Mouse (Mus musculus) forebrain, embryonic 11.5 days (tissue): ENCODE measurements around the gene Dnaaf5. TPM values are rescaled to one million over a fixed set of nuclear protein-coding genes. Genes with fewer than 3 reads are reported as not detected.

ENCODE experiments used
- ATAC-seq: fragments of 200-750 bp; cut with Nextera tagmentation; replicated peaks from 2 replicates; pipeline ENCODE4 v1.8.0; 2017; ENCODE audit warnings: moderate TSS enrichment; ENCODE audit not compliant: low FRiP score
- DNase-seq: peaks from one replicate; pipeline ENCODE4 v3.0.0-alpha.2; 2017; ENCODE audit warnings: low spot score
- H3K27ac ChIP-seq: fragments of 300-500 bp; sonication (generic); 2 replicates; pipeline ENCODE4 v1.5.1; 2014; ENCODE audit warnings: low read depth, low read length
- H3K27me3 ChIP-seq: fragments of 300-500 bp; sonication (generic); 2 replicates; pipeline ENCODE4 v1.6.1; 2014; ENCODE audit warnings: mild to moderate bottlenecking, low read length, mixed read lengths; ENCODE audit not compliant: control insufficient read depth, insufficient read depth
- H3K36me3 ChIP-seq: fragments of 300-500 bp; sonication (generic); 2 replicates; pipeline ENCODE4 v1.6.1; 2014; ENCODE audit warnings: mild to moderate bottlenecking, low read length, moderate library complexity, mixed read lengths; ENCODE audit not compliant: control insufficient read depth, insufficient read depth
- H3K4me1 ChIP-seq: fragments of 300-500 bp; sonication (generic); replicated peaks from 2 replicates; pipeline ENCODE4 v1.6.1; 2014; ENCODE audit warnings: low read length, mixed read lengths; ENCODE audit not compliant: control insufficient read depth, insufficient read depth
- H3K4me2 ChIP-seq: fragments of 300-500 bp; sonication (generic); 2 replicates; pipeline ENCODE4 v1.6.1; 2014; ENCODE audit warnings: low read depth, mild to moderate bottlenecking, low read length, moderate library complexity, mixed read lengths; ENCODE audit not compliant: severe bottlenecking
- H3K4me3 ChIP-seq: fragments of 300-500 bp; sonication (generic); 2 replicates; pipeline ENCODE4 v1.5.1; 2014; ENCODE audit warnings: low read depth, low read length
- H3K9ac ChIP-seq: fragments of 300-500 bp; sonication (generic); 2 replicates; pipeline ENCODE4 v1.6.1; 2014; ENCODE audit warnings: low read length
- H3K9me3 ChIP-seq: fragments of 300-500 bp; sonication (generic); 2 replicates; pipeline ENCODE4 v1.6.1; 2016; ENCODE audit warnings: low read length, mixed read lengths; ENCODE audit not compliant: control insufficient read depth
- WGBS: fragments of 180-500 bp; shearing (Covaris S2); extraction: QIAGEN DNeasy Blood & Tissue Kit; methylation state at CpG from one replicate; pipeline ENCODE4 v1.1.7; 2014; 5-methylcytosine and 5-hydroxymethylcytosine counted together
- polyA plus RNA-seq: library from polyadenylated mRNA; unstranded; fragments of >200 nt; fragmentation: Nextera tagmentation; extraction: Ambion mirVana; gene quantifications from 2 replicates; pipeline ENCODE4 v1.2.1, GENCODE M21; 2014

The Dnaaf5 gene
- polyA plus RNA-seq, 1 experiment from 2014 or later: 11.5 TPM

DNA sequence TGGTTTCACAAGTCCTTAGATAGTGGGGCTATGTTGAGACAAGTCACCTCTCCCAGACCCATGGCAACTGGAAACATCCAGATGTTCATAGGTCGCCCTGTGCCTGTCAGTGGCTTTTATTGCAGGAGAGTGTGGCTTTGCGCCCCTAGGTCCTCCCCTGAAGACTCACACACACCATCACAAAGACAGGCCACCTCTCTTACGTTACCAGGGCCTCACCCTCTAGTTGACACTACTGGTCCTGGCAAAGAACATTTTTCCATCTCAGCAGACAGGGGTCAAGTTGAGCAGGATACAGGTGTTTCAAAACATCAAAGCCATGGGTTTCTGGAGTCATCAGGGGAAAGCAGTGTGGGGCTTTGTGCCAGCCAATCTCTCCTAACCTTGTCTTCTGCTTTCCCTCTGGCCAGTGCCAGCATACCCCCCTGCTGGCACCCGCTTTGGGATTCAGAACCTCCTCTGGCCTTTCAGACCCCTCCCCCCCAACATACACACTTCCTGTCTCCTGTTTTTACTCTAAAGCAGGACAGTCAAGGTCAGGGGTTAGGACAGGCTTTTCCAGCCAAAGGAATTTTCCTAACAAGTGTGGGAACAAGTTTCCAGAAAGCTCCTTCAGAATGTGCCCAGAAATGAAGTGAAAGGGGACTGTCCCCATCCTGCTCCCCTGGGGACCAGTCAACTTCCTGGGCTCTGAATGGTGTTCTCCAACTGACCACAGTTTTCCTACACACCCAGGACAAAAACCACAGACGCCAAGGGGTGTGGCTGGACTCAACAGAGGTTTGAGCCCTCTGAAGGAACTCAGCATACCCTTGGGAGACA, 31.7 kb upstream of the Dnaaf5 start:
- Histone ChIP-seq H3K4me3 (no peak overlapping the region), H3K9ac (no peak overlapping the region), H3K9me3 (no peaks in the 10 kb centered on the region), H3K27ac (no peak overlapping the region), H3K36me3 (no peaks in the 10 kb centered on the region), H3K4me1 (no peaks in the 10 kb centered on the region), H3K27me3 (no peaks in the 10 kb centered on the region), H3K4me2 (no peak overlapping the region)
- ATAC-seq (no peak), DNase-seq (no peak)
- WGBS: 76% methylated on average over 5 of the region's 5 CpGs

DNA sequence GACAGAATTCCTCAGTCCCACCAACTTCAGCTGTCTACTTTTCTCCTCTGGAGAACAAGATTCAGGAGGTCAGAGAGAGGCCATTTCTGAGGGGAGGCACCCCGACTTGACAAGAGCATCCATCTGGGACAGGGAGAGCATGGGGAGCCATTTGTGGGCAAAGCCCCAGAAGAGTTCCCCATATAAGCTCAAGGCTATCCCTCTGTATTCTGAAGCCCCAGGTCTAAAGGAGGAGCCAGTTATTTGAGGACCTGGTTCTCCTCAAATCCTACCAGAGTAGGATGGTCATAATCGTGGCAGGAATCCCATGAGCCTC, 31.1 kb upstream of the Dnaaf5 start:
- Histone ChIP-seq H3K27me3 (no peaks in the 10 kb centered on the region), H3K4me3 (no peak overlapping the region), H3K27ac (no peak overlapping the region), H3K4me1 (no peaks in the 10 kb centered on the region), H3K36me3 (no peaks in the 10 kb centered on the region), H3K4me2 (no peak overlapping the region), H3K9ac (no peak overlapping the region), H3K9me3 (no peaks in the 10 kb centered on the region)
- WGBS: 73% methylated on average over 2 of the region's 2 CpGs
- no peak for DNase-seq
- no peak for ATAC-seq

DNA sequence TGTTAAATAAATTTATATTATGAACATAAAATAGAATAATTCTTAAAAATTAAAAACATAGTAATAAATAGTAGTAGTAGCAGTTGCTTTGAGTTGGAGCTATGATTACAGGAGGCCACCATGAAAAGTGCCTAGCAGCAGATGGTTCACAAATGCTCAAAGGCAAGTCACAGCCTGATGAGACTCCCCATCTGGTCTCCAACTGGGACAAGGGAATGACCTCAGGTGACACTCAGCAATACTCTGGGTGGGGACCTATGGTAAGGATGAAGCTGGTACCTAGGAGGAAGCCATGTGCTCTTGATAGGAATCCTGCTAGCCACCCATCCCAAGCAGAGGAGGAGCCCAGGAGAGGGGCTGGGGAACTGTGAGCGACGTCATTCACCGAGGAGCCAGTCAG, 24.3 kb upstream of the Dnaaf5 start:
- Histone ChIP-seq H3K4me3 (no peak overlapping the region), H3K27me3 (peaks cover 5% of the 10 kb centered on the region; the same call in 1 of the 2 replicates), H3K9ac (no peak overlapping the region), H3K4me2 (no peak overlapping the region), H3K9me3 (no peaks in the 10 kb centered on the region), H3K27ac (no peak overlapping the region), H3K36me3 (no peaks in the 10 kb centered on the region), H3K4me1 (peaks cover 2% of the 10 kb centered on the region; the same call in 1 of the 2 replicates)
- no peak for ATAC-seq
- DNase-seq: no peak
- 65% methylated on average over 3 of the region's 3 CpGs for WGBS

DNA sequence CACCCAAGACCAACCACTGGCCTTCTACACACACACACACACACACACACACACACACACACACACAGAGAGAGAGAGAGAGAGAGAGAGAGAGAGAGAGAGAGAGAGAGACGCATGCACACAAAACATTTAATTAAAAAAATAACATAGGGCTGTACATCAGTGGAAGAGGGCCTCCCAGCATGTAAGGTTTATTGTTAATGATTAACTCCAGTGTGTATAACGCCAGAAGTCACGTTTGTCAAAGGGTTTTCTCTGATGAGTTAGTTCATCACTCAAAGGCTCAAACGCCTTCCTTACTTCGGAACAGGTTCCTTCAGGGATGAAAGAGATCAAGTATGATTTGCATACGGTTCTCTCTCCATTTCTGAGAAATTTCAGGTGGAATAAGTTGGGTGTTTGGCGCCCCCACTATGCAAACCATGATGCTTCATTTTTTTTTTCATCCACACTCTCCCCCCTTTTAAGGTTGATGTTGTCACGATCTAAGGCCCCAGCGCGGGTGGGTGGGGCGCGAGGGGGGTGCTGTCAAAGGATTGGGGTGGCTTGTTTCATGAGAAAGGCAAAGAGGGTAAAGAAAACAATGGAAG, 21.5 kb upstream of the Dnaaf5 start:
- 44% methylated on average over 12 of the region's 12 CpGs for WGBS
- peaks cover 5% of the 10 kb centered on the region; the same call in 1 of the 2 replicates for H3K27me3 ChIP-seq
- H3K36me3 ChIP-seq: no peaks in the 10 kb centered on the region
- H3K4me2 ChIP-seq: peak overlapping the region; percentile 67; the same call in 1 of the 2 replicates
- H3K4me1 ChIP-seq: peaks cover 2% of the 10 kb centered on the region; the same call in 1 of the 2 replicates
- DNase-seq (no peak), ATAC-seq (no peak)
- peak overlapping the region; percentile 46; the same call in 1 of the 2 replicates for H3K4me3 ChIP-seq
- H3K27ac ChIP-seq: no peak overlapping the region
- H3K9ac ChIP-seq: no peak overlapping the region; the same call in 1 of the 2 replicates
- no peaks in the 10 kb centered on the region for H3K9me3 ChIP-seq

DNA sequence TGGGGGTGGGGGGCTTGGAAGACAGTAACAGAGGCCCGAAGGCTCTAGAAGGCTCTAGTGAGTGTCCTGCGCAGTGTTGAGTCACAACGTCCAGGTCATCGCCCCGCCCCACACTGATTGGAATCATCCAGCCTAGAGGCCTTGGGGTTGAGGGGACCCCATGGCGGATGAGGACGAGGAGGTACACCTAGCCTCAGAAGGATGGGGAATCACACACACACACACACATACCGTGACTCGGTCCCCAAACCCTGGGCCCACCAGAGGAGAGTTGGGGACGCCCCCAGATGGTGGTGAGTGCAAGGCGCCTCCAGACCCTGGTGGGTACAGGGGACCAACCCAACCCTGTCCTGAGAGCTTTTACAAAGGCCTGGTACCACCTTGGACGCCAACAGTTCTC, 20.9 kb upstream of the Dnaaf5 start:
- 11% methylated on average over 12 of the region's 12 CpGs for WGBS
- peak; percentile 58; the same call in 1 of the 2 replicates for ATAC-seq
- Histone ChIP-seq H3K9me3 (no peaks in the 10 kb centered on the region), H3K9ac (peak overlapping the region; percentile 54), H3K36me3 (no peaks in the 10 kb centered on the region), H3K4me3 (peak overlapping the region; percentile 46), H3K4me1 (peaks cover 2% of the 10 kb centered on the region; the same call in 1 of the 2 replicates), H3K4me2 (peak overlapping the region; percentile 67), H3K27ac (no peak overlapping the region), H3K27me3 (peaks cover 5% of the 10 kb centered on the region; the same call in 1 of the 2 replicates)
- DNase-seq: peak; percentile 63

DNA sequence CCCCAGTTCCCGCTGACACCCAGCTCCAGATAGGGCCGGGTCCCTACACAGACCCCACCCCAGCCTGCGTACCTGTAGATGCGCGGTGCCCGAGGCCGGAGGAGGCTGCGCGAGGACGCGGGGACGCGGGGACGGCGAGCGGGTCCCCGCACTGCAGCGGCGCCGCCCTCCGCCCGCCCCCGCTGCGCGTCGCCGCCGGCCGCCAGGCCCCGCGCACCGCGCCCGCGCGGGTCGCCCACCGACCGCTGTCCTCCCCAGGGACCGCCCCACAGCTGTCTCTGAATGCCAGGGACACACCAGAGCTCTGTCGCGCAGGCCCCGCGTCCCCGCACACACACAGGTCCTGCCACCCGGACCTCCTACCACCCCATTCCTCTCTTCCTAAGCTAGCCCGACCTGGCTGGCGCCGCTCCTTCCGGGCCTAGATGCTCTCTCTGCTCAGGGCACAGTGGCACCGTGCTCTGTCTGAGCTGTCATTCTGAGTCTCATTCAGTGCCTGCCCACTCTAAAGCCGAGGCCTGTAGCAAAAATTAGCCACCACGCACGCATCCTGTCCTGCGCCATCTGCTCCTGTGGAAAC, 20.4 kb upstream of the Dnaaf5 start:
- peaks cover 5% of the 10 kb centered on the region; the same call in 1 of the 2 replicates for H3K27me3 ChIP-seq
- peak overlapping the region; percentile 67 for H3K4me2 ChIP-seq
- peak overlapping the region; percentile 46 for H3K4me3 ChIP-seq
- 3% methylated on average over 48 of the region's 55 CpGs for WGBS
- H3K9me3 ChIP-seq: no peaks in the 10 kb centered on the region
- H3K4me1 ChIP-seq: peaks cover 2% of the 10 kb centered on the region; the same call in 1 of the 2 replicates
- peak; percentile 64; the same call in 1 of the 2 replicates for ATAC-seq
- no peaks in the 10 kb centered on the region for H3K36me3 ChIP-seq
- no peak overlapping the region for H3K27ac ChIP-seq
- H3K9ac ChIP-seq: peak overlapping the region; percentile 54
- peak; percentile 66 for DNase-seq

DNA sequence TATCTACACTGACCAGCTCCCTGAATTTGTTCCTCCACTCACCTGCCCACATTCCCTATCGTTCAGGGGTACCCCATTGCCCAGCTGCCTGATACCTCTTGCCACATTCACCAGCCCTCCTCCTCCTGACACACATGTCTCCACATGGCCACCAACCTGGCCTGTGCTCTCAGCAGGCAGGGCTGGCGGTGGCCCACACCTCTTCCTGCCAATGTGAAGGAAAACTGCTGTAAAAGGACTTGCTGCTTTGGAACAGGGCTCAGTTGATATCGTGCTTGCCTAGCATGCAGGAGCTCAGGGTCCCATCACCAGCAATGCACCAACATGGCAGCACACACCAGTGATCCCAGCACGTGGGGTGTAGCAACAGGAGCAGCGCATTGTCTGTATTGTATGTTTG, 19.7 kb upstream of the Dnaaf5 start:
- Histone ChIP-seq H3K4me3 (no peak overlapping the region), H3K27ac (no peak overlapping the region), H3K4me2 (no peak overlapping the region), H3K9ac (no peak overlapping the region), H3K9me3 (no peaks in the 10 kb centered on the region), H3K27me3 (peaks cover 5% of the 10 kb centered on the region; the same call in 1 of the 2 replicates), H3K36me3 (no peaks in the 10 kb centered on the region), H3K4me1 (peaks cover 2% of the 10 kb centered on the region; the same call in 1 of the 2 replicates)
- ATAC-seq: no peak
- WGBS: 71% methylated on average over 5 of the region's 5 CpGs
- no peak for DNase-seq

DNA sequence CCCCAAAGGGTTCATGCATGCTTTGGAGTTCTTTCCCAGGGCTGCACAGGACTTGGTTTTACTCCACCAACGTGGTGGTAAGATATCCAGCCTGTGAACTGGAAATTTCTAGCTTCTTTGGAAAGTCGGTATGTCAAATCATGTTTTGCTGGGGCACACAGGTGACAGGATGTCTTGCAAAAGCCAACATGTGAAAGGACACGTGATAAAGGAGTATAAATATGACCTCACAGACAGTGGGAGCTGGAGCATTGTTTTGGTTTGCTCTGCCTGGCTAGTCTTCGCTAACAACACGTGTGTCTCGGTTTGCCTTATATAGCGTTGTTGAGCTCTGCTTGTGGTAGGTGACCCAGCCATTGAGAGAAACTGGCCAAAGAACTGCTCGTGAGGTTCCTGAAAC, 15.5 kb upstream of the Dnaaf5 start:
- no peak for ATAC-seq
- H3K4me1 ChIP-seq: 0 out of 2 replicates have a peak, but pooled peaks cover 2% of the 10 kb centered on the region
- H3K4me3 ChIP-seq: no peak overlapping the region
- no peaks in the 10 kb centered on the region for H3K9me3 ChIP-seq
- DNase-seq: no peak
- no peaks in the 10 kb centered on the region for H3K36me3 ChIP-seq
- WGBS: 87% methylated on average over 8 of the region's 8 CpGs
- H3K4me2 ChIP-seq: no peak overlapping the region
- no peak overlapping the region for H3K27ac ChIP-seq
- no peak overlapping the region for H3K9ac ChIP-seq
- peaks cover 5% of the 10 kb centered on the region; the same call in 1 of the 2 replicates for H3K27me3 ChIP-seq
